Mouse (Mus musculus): Measurements from ENCODE around the gene Car7. TPM values are rescaled to one million over a fixed set of nuclear protein-coding genes. Genes with fewer than 3 reads are reported as not detected.

Gene Car7
- 0.83 and 0.93 TPM in 2 replicates for polyA plus RNA-seq (2015; fragmentation: Nextera tagmentation; extraction: Ambion mirVana)

DNA sequence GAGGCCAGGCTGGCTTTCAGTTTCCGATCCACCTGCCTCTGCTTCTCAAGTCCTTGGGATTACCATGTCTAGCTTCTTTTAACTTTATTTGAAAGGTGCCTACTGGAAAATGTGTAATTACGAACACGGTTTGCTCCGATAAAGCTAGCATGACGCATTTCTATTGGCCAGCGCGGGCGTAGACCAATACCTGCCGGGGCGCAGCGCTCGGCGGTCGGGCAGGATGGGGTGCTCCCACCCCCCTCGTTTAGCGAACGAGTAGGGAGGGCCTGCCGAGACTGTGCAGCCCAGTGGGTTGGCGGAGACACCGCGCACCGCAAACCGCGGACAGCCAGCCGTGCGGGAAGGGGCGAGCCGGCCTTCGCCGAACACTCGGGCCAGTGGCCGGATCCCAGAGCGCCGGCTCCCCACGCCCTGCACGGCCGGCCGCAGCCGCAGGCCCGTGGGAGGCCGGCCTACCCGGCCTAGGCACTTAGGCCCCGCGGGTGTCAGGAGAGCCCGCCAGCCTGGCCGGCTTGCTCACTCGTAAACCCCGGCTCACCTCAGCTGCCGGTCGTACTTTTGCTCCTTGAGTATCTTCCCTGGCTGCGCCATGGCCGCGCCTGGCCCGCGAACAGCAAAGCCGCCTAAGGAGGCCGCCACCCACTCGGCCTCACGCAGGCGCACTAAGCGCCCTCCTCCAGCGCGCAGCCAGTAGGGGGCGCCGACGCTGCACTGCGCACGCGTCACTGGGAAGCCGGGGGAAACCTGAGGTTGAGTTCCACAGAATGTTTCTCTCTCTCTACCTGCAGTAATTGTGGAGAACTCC is at the start of gene Car7, which contains the start of gene Nae1:
Gene Car7 (plus strand): TSS at position 719 of the 808 bp plus-strand sequence.
Gene Nae1 (minus strand): TSS at position 667 of the 808 bp plus-strand sequence.
- ATAC-seq (ENCODE audit: low FRiP score, low read depth), result peak; percentile 96
- peak within 1 kb of the TSS; percentile 89 for H3K4me3 ChIP-seq

GRCm38 (mm10) chr8:104509061-104510006 is 25.2 kb upstream of the Car7 start, which contains the start of gene Terb1:
Terb1 (minus strand) TSS chr8:104509910.
- 2% methylated on average over 64 of the region's 64 CpGs for WGBS
- peaks cover 16% of the 10 kb centered on the region for H3K36me3 ChIP-seq
- peak within 1 kb of the TSS; percentile 100 for H3K4me2 ChIP-seq (replicated peaks)
- H3K27me3 ChIP-seq, result no peaks in the 10 kb centered on the region
- peak within 1 kb of the TSS; percentile 84 for H3K9ac ChIP-seq
- no peak within 1 kb of the TSS; the same call in 1 of the 2 replicates for H3K27ac ChIP-seq
- H3K4me3 ChIP-seq, result peak within 1 kb of the TSS; percentile 64
- H3K4me1 ChIP-seq, result no peaks in the 10 kb centered on the region
- peak; percentile 64 for ATAC-seq (ENCODE audit: low FRiP score, low read depth)
- no peaks in the 10 kb centered on the region for H3K9me3 ChIP-seq

More for the DNA sequence above, at the start of gene Car7, which contains the start of gene Nae1:
- peak within 1 kb of the TSS; percentile 89 for H3K27ac ChIP-seq
- H3K9me3 ChIP-seq, result no peaks in the 10 kb centered on the region
- H3K27me3 ChIP-seq, result peaks cover 9% of the 10 kb centered on the region
- under 1% methylated on average over 63 of the region's 70 CpGs for WGBS
- peaks cover 25% of the 10 kb centered on the region for H3K4me1 ChIP-seq
- H3K36me3 ChIP-seq, result peaks cover 14% of the 10 kb centered on the region
- H3K9ac ChIP-seq, result peak within 1 kb of the TSS; percentile 96
- H3K4me2 ChIP-seq (replicated peaks), result peak within 1 kb of the TSS; percentile 74

GRCm38 (mm10) chr8:104510134-104510533 is 24.4 kb upstream of the Car7 start:
- WGBS, result 73% methylated on average over 3 of the region's 3 CpGs
- Histone ChIP-seq H3K9ac (no peak overlapping the region), H3K4me3 (peak overlapping the region; percentile 64; the same call in 1 of the 2 replicates), H3K27ac (no peak overlapping the region), H3K9me3 (no peaks in the 10 kb centered on the region), H3K4me1 (no peaks in the 10 kb centered on the region), H3K36me3 (peaks cover 23% of the 10 kb centered on the region), H3K27me3 (no peaks in the 10 kb centered on the region), H3K4me2 (replicated peaks) (peak overlapping the region; percentile 100)
- ATAC-seq (ENCODE audit: low FRiP score, low read depth), result no peak

GRCm38 (mm10) chr8:104517872-104518271 is 16.6 kb upstream of the Car7 start:
- H3K27me3 ChIP-seq, result no peaks in the 10 kb centered on the region
- no peak overlapping the region for H3K4me2 ChIP-seq (replicated peaks)
- H3K4me3 ChIP-seq, result no peak overlapping the region
- H3K9me3 ChIP-seq, result no peaks in the 10 kb centered on the region
- H3K27ac ChIP-seq, result no peak overlapping the region
- H3K9ac ChIP-seq, result no peak overlapping the region
- no peak for ATAC-seq (ENCODE audit: low FRiP score, low read depth)
- WGBS, result 85% methylated on average over 5 of the region's 5 CpGs
- no peaks in the 10 kb centered on the region for H3K4me1 ChIP-seq
- H3K36me3 ChIP-seq, result peaks cover 70% of the 10 kb centered on the region

DNA sequence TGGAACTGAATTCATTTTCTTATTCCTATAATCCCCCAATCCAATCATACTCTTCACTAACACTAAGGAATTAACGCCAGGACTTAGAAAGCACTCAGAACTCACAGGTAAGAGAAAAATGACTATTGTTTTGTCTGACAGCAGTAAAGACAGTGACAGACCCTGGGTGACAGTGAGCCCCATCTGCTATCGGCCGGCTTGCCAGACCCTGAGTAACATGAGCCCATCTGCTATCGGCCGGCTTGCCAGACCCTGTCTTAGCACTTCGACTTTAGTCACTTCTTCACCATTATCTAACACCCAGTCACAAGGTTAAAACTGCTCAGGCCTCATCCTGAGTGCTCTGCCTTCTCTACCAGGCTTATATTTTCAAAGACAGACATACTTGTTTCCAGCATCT is 4.8 kb upstream of the Car7 start:
- Histone ChIP-seq H3K4me1 (peaks cover 13% of the 10 kb centered on the region), H3K9ac (no peak overlapping the region), H3K4me3 (no peak overlapping the region), H3K36me3 (peaks cover 46% of the 10 kb centered on the region), H3K4me2 (replicated peaks) (no peak overlapping the region), H3K27me3 (no peaks in the 10 kb centered on the region), H3K9me3 (no peaks in the 10 kb centered on the region), H3K27ac (no peak overlapping the region)
- 87% methylated on average over 6 of the region's 6 CpGs for WGBS
- ATAC-seq (ENCODE audit: low FRiP score, low read depth), result no peak

GRCm38 (mm10) chr8:104533551-104533950 is 938 bp upstream of the Car7 start:
- H3K9me3 ChIP-seq, result no peaks in the 10 kb centered on the region
- peak overlapping the region; percentile 89; the same call in 1 of the 2 replicates for H3K27ac ChIP-seq
- no peak for ATAC-seq (ENCODE audit: low FRiP score, low read depth)
- H3K9ac ChIP-seq, result peak overlapping the region; percentile 96
- peaks cover 25% of the 10 kb centered on the region for H3K4me1 ChIP-seq
- 19% methylated on average over 7 of the region's 7 CpGs for WGBS
- H3K36me3 ChIP-seq, result peaks cover 15% of the 10 kb centered on the region
- peak overlapping the region; percentile 74 for H3K4me2 ChIP-seq (replicated peaks)
- peaks cover 3% of the 10 kb centered on the region for H3K27me3 ChIP-seq
- H3K4me3 ChIP-seq, result peak overlapping the region; percentile 89

DNA sequence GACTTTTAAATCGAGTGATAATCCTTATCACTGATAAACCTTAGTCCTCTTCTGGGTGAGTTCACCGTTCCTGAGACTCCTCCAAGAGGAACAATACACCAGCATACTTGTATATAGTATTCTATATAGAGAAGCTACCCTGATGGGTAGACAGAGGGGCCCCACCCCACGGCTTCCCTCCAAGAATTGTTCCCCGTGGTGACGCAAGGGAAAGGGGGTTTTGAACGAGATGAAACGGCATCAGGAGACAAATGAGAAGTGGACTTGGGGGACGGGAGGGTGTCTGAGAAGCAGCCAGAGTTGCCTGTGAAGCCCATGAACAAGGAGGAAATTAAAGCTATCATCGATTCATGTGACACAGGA is 271 bp downstream of the Car7 start:
- Histone ChIP-seq H3K4me1 (peaks cover 25% of the 10 kb centered on the region), H3K27me3 (peaks cover 15% of the 10 kb centered on the region), H3K27ac (no peak overlapping the region), H3K4me2 (replicated peaks) (peak overlapping the region; percentile 74), H3K4me3 (peak overlapping the region; percentile 89), H3K36me3 (peaks cover 8% of the 10 kb centered on the region), H3K9me3 (no peaks in the 10 kb centered on the region), H3K9ac (peak overlapping the region; percentile 96)
- ATAC-seq (ENCODE audit: low FRiP score, low read depth), result peak; percentile 45
- WGBS, result 12% methylated on average over 9 of the region's 9 CpGs

GRCm38 (mm10) chr8:104535378-104535777 is 889 bp downstream of the Car7 start:
- Histone ChIP-seq H3K9ac (no peak overlapping the region), H3K27me3 (peaks cover 21% of the 10 kb centered on the region), H3K9me3 (no peaks in the 10 kb centered on the region), H3K4me2 (replicated peaks) (peak overlapping the region; percentile 74), H3K36me3 (peaks cover 3% of the 10 kb centered on the region; the same call in 1 of the 2 replicates), H3K4me1 (peaks cover 25% of the 10 kb centered on the region), H3K27ac (no peak overlapping the region), H3K4me3 (peak overlapping the region; percentile 89; the same call in 1 of the 2 replicates)
- no peak for ATAC-seq (ENCODE audit: low FRiP score, low read depth)
- WGBS, result 25% methylated on average over 7 of the region's 7 CpGs

DNA sequence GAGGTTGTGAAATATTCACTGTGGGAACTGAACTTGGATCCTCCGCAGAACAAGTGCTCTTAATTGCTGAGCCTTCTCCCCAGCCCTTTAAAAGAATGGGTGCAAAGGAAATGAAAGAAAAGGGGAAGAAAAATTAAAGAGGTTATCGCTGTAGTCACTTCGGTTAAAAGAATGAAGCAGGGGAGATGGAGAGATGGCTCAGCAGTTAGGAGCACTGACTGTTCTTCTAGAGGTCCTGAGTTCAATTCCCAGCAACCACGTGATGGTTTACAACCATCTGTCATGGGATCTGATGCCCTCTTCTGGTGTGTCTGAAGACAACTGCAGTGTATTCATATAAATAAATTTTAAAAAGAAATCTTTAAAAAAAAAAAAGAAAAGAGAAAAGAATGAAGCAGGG is 1.5 kb downstream of the Car7 start:
- Histone ChIP-seq H3K4me1 (peaks cover 31% of the 10 kb centered on the region), H3K9ac (no peak overlapping the region), H3K27ac (no peak overlapping the region), H3K4me2 (replicated peaks) (no peak overlapping the region), H3K4me3 (no peak overlapping the region), H3K9me3 (no peaks in the 10 kb centered on the region), H3K27me3 (peaks cover 27% of the 10 kb centered on the region), H3K36me3 (peaks cover 3% of the 10 kb centered on the region; the same call in 1 of the 2 replicates)
- 84% methylated on average over 4 of the region's 4 CpGs for WGBS
- no peak for ATAC-seq (ENCODE audit: low FRiP score, low read depth)

DNA sequence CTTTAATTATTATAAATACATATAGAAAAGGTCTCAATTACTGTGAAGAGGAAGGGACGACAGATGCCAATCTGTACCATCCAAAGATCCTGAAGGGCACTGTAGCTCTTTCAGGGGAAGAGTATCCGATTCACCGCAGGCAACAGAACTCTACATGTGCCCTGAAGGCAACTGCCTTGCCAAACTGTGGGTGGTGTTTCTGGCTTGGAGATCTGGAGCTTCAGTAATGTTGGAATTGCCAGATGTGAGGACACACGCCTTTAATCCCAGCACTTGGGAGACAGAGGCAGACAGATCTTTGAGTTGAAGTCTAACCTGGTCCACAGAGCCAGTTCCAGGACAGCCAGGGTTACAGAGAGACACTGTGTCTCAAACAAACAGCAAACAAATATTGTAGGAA is 4.4 kb downstream of the Car7 start:
- H3K36me3 ChIP-seq, result no peaks in the 10 kb centered on the region
- peaks cover 56% of the 10 kb centered on the region for H3K27me3 ChIP-seq
- WGBS, result 86% methylated on average over 4 of the region's 4 CpGs

DNA sequence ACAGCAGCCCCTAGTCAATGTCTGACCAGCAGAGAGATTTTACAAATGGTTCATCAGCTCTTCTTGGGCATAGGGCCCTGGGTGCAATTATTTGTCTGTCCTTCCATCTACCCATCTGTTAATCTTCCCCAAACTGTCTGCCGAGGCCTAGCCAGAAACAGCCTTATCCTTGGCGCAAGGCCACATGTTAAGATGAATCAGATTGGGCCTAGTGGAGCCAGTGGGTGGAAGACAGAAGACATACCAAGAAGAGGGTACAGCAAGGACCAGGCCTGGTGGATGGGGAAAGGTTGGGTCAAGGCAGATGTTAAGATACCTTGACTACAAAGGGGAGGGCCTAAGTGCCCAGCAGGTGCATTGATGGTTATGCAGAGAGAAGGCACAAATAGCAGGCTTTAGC is 5.1 kb downstream of the Car7 start:
- no peaks in the 10 kb centered on the region for H3K9me3 ChIP-seq
- WGBS, result 84% methylated on average over 2 of the region's 2 CpGs
- no peaks in the 10 kb centered on the region for H3K36me3 ChIP-seq
- no peak for ATAC-seq (ENCODE audit: low FRiP score, low read depth)
- no peak overlapping the region for H3K4me3 ChIP-seq
- H3K27ac ChIP-seq, result no peak overlapping the region
- H3K4me1 ChIP-seq, result peaks cover 23% of the 10 kb centered on the region
- no peak overlapping the region for H3K4me2 ChIP-seq (replicated peaks)
- H3K27me3 ChIP-seq, result peaks cover 62% of the 10 kb centered on the region
- no peak overlapping the region for H3K9ac ChIP-seq

More for the DNA sequence above, 4.4 kb downstream of the Car7 start:
- Histone ChIP-seq H3K4me1 (peaks cover 23% of the 10 kb centered on the region), H3K9ac (no peak overlapping the region), H3K4me2 (replicated peaks) (no peak overlapping the region), H3K27ac (no peak overlapping the region), H3K4me3 (no peak overlapping the region), H3K9me3 (no peaks in the 10 kb centered on the region)
- no peak for ATAC-seq (ENCODE audit: low FRiP score, low read depth)

Data from limb, embryonic 13.5 days (tissue).